Mouse (Mus musculus) C2C12 (cell line): ENCODE measurements at regions not wholly inside any gene's neighbourhood (a gene's known extent, or its start where the extent isn't known, plus 50 kb on each side); places are given as distances from the start of the nearest gene placed in this dataset.

Experiments
- H3K27me3 ChIP-seq: one replicate; pipeline ENCODE4 v1.6.1; 2011; ENCODE audit not compliant: control insufficient read depth, insufficient read depth, insufficient read length
- H3K36me3 ChIP-seq: one replicate; pipeline ENCODE4 v1.6.1; 2011; ENCODE audit not compliant: control insufficient read depth, insufficient read depth
- H3K4me3 ChIP-seq: one replicate; pipeline ENCODE4 v1.5.1; 2011; ENCODE audit warnings: mild to moderate bottlenecking, control low read depth; ENCODE audit not compliant: poor library complexity, insufficient read depth, severe bottlenecking
- H3K79me2 ChIP-seq: one replicate; pipeline ENCODE4 v1.6.1; 2011; ENCODE audit not compliant: control insufficient read depth, insufficient read depth
- H3K79me3 ChIP-seq: one replicate; pipeline ENCODE4 v1.6.1; 2011; ENCODE audit warnings: low read depth, control low read depth
- H3ac ChIP-seq: one replicate; pipeline ENCODE3; 2011; ENCODE audit warnings: low read depth; ENCODE audit not compliant: control insufficient read depth, insufficient read length
- CEBPB ChIP-seq: IDR thresholded peaks from one replicate; pipeline ENCODE4 v1.6.1; 2011; ENCODE audit warnings: low read depth, mild to moderate bottlenecking, control low read depth, moderate library complexity
- CTCF ChIP-seq: IDR thresholded peaks from one replicate; pipeline ENCODE4 v1.5.1; 2011; ENCODE audit not compliant: control insufficient read depth, insufficient read depth, insufficient read length
- FOSL1 ChIP-seq: IDR thresholded peaks from one replicate; pipeline ENCODE4 v1.8.0; 2011; ENCODE audit warnings: mild to moderate bottlenecking, low read length; ENCODE audit not compliant: poor library complexity, insufficient read depth, severe bottlenecking
- MAX ChIP-seq: IDR thresholded peaks from one replicate; pipeline ENCODE4 v1.6.1; 2011; ENCODE audit warnings: mild to moderate bottlenecking, control low read depth
- MYOD1 ChIP-seq: IDR thresholded peaks from one replicate; pipeline ENCODE4 v1.6.1; 2011; ENCODE audit warnings: low read depth; ENCODE audit not compliant: control insufficient read depth, insufficient read length
- MYOG ChIP-seq: IDR thresholded peaks from one replicate; pipeline ENCODE4 v1.6.1; 2011; ENCODE audit not compliant: control insufficient read depth, insufficient read length; ENCODE audit errors: extremely low read depth
- USF1 ChIP-seq: IDR thresholded peaks from one replicate; pipeline ENCODE4 v1.6.1; 2011; ENCODE audit warnings: low read depth, mild to moderate bottlenecking, control low read depth, moderate library complexity

GRCm38 (mm10) chr12:39493114-39493513 is 544.7 kb downstream of the Arl4a start:
- H3K79me3 ChIP-seq, result no peaks in the 10 kb centered on the region
- no peaks in the 10 kb centered on the region for H3K79me2 ChIP-seq
- H3K4me3 ChIP-seq, result no peak overlapping the region
- H3K27me3 ChIP-seq, result no peaks in the 10 kb centered on the region
- no peaks in the 10 kb centered on the region for H3K36me3 ChIP-seq
- H3ac ChIP-seq, result no peak overlapping the region
- TF ChIP-seq MYOD1, result no peak
- no peak for TF ChIP-seq MYOG
- TF ChIP-seq FOSL1, result no peak
- TF ChIP-seq CTCF, result no peak
- TF ChIP-seq USF1, result no peak
- TF ChIP-seq CEBPB, result no peak
- no peak for TF ChIP-seq MAX

- no peak for TF ChIP-seq MYOD1
- no peak for TF ChIP-seq FOSL1
- H3K36me3 ChIP-seq, result no peaks in the 10 kb centered on the region
- no peaks in the 10 kb centered on the region for H3K79me3 ChIP-seq
- no peak overlapping the region for H3K4me3 ChIP-seq
- H3ac ChIP-seq, result no peak overlapping the region
- H3K79me2 ChIP-seq, result no peaks in the 10 kb centered on the region
- H3K27me3 ChIP-seq, result no peaks in the 10 kb centered on the region
Measured at GRCm38 (mm10) chr12:39472984-39473383, 564.8 kb downstream of the Arl4a start.
